Mouse (Mus musculus): Measurements from ENCODE around the gene Susd2.

Susd2 gene

DNA sequence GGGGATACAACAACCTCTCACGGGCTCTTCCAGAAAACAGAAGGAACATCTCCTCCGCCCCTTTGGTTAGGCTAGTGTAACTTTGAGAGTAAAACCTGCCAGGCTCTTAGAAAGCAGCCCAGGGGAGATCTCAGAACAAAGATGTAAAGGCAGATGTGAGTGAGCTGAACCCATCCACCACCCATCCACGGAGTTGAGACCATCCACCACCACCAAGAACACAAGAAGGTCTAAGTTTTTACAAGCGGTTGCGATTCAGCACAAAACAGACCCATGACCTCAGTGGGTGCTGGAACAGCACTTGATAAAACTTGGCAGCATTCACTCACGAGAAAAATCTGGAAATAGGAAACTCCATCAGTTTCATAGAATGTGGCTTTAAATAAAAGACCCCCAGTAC lies 17.9 kb downstream of the Susd2 start:
- no peak for DNase-seq (ENCODE audit: low spot score)

DNA sequence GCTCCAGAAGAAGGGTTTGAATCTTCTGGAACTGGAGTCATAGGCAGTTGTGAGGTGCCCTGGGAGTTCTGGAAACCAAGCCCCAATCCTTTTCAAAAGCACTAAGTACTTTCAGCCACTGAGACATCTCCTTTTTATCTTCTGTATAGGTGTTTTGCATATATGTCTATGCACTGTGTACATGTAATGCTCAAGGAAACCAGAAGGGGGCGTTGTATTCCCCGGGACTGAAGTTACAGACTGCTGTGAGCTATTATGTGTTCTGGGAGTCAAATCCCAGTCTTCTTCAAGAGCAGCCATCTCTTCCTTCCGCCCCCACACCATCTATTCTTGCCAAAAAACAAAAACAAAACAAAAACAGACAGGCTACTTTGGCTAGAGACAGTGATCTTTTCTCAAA lies 23.0 kb downstream of the Susd2 start:
- no peak for DNase-seq (ENCODE audit: low spot score)

DNA sequence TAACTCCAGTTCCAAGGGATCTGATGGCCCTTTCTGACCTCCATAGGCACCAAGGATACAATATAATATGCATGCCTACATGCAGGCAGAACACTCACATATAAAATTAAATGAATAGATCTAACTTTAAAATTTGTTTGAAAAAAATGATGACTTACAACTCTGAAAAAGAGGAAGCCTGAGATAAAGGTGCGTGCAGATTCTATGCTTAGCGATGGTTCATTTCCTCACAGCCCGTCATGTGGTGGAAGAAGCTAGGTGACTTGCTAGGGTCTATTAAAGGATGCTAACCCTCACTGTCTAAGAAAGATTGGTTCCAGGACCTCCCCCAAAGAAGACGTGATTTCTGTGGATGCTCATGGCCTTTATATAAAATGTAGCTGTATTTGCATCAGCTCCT lies 27.8 kb downstream of the Susd2 start:
- DNase-seq (ENCODE audit: low spot score): no peak

DNA sequence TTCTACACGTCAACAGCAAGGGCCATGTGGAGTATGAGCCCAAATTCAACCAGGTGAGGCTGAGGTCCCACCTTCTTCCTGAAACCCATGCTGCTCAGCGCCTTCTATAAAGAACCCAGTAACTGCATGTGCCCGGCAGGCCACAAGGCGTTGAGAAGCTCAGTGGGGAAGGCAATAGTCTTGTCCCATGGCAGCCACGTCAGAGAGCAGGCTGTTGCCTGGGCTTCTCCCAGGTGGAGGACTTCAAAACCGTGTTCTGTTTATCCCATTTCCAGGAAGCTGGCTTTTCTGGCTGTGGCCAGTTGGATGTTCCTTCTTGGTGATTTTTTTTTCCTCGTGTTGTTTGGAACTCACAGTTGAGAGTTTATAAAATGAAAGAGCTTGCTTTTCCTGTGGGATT lies 33.3 kb downstream of the Susd2 start:
- DNase-seq (ENCODE audit: low spot score): no peak

DNA sequence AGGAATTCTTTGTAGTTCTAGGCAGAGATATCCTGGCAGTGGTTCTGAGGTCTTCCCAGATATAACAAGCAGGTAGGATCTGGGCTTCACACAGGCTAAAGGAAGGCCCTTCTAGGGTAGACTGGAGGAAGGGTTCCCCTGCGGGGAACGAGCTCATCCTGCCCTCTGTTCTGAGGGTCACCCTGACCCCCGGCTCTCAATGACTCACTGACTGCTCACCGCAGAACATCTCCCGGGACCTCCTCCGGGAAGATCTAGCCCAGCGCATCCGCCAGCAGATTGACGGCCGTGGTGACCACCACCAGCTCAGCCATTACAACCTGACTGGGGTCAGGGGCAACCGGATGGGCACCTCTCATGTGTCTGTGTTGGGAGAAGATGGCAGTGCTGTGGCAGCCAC lies 34.8 kb downstream of the Susd2 start:
- DNase-seq (ENCODE audit: low spot score): no peak

DNA sequence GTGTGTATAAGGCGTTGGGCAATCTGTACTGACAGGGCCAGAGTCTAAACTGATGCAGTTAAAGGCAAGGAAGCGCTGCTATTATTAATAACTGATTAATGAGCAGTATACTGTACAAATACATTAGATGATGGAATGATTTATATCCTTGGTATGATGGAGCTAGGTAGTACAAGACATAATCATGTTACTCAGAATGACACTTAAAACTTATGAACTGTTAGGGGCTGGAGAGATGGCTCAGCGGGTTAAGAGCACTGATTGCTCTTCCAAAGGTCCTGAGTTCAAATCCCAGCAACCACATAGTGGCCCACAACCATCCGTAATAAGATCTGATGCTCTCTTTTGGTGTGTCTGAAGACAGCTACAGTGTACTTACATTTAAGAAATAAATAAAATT lies 36.6 kb downstream of the Susd2 start:
- no peak for DNase-seq (ENCODE audit: low spot score)

DNA sequence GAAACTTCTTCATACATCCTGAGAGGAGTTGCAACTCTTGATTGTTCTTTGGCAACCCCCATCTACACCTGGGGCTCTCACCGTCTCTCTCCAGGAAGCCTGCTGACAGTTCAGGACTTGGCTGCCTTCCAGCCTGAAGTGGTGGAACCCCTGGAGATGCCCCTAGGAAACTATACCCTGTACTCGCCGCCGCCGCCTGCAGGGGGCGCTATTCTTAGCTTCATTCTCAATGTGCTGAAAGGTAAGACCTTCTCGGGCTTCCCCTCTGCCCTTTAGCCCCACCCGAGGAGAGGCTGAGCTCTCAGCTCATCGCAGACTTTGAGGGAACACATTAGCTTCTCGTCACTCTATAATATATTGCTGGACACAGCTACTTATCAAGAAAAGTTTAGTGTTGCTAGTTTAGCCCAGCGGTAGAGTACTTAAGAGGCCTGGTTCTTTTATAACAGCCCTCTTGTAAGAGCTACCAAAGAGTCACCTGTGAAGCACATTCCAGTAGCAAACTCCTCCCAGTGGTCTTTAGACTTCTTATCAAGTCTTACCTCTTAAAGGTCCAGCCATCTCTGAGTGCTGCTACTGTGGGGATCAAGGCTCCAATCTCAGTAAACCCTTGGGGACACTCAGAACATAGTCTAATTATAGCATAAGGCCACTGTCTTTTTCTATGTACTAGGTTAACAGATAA lies 38.5 kb downstream of the Susd2 start:
- DNase-seq (ENCODE audit: low spot score): no peak

DNA sequence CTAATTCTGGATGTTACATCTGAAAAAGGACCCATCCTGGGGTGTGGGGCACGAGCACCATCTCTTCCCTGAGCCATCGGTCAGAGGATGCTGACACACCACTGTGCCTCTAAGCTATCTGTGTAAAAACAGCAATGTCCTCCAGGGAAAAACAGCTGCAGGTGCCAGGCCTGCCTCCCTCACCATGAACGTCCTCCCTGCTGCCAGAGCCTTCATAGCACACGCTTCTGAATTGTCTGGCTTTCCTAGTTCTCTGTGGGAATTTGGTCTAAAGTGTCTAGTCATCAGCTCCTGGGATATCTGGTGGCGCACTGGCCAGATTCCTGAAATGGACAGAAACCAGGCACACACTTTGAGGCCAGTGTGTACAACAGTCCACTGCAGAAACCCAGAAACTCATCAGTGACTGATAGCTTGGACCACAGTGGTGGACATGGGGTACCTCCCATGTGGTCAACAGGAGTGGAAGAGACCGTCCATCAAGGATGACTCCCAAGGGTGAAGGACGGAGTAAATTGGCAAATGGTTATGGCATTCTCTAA lies 43.5 kb downstream of the Susd2 start:
- no peak for DNase-seq (ENCODE audit: low spot score)

DNA sequence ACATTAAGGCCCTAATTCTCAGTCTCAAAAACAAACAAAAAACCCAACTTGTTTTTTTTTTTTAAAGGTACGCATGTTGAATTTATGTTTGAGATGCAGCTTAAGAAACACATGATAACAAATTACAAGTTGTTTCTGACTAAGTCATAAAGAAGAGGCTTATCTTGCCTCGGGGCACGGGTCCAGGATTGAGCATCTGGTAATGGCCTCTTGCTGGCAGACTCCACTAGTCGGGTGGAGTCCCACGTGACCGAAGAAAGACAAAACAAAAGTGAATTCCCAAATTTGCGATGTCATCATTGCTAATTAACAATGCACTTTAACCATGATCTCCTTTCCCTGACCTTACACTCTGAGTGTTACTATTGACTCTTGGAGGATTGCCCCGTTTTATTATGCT lies 47.8 kb downstream of the Susd2 start:
- DNase-seq (ENCODE audit: low spot score): no peak

DNA sequence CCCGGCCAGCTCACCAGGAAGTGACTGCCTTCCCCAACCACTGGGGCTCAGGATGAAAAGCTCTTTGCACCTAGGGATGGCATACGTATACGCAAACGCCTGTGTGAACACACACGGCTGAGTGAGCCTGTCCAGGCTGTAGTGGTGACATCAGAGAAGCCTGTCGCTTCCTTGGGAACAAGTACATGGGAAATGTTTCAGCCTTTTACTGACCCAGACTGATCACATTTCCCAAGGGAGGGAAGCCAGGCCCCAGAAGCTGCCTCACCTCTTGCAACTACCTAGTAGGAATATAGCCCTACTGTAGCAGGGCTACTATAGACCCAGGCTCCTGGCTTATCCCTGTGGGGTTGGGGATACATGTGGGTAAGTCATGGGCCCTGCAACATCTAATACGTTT lies 51.2 kb downstream of the Susd2 start:
- DNase-seq (ENCODE audit: low spot score): no peak

DNA sequence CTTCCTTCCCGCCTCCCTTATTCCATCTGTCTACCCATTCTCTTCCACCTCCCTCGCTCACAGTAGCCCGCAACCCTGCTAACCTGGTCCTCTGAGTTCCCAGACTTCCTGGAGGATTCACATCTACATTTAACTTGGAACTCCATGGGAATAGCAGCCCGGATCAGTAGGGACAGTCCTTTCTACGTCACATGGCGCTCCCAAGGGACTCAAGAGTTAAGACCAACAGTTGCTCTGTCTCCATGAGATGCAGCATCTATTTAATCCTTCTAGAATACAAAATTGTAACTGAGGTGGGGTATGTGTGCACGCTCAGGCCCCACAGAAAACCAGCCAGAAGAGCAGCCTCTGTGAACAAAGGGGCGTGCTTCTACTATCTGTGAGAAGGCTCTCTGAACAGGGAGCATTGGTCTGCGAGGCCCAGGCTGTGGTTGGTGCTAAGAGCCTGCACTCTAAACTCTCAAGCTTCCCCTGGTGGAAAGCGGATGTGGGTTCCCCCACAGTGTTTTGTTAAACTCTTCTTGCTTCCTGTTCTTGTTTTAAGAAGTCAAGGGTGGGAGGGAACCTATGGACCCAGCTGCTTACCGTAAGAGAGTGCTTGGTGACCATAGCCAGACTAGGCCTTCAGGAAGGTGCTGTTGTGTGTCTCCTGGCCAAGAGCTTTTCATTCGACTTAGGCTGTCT lies 52.5 kb downstream of the Susd2 start:
- no peak for DNase-seq (ENCODE audit: low spot score)

DNA sequence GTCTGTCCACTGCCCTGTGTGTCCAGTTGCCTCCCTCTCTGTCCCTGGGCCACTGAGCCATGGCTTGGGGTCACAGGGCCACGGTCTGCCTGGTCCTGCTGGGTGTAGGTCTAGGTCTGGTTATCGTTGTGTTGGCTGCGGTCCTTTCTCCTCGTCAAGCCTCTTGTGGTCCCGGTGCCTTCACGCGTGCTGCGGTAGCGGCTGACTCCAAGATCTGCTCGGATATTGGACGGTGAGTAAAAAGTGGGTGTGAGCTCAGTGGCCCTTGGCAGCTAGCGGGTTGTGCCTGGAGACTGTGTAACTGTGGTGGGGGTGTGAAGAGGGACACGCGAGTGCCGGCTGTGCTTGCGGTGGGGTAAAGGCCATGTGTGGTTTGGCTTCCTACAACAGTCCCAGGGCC lies 54.2 kb downstream of the Susd2 start:
- no peak for DNase-seq (ENCODE audit: low spot score)

DNA sequence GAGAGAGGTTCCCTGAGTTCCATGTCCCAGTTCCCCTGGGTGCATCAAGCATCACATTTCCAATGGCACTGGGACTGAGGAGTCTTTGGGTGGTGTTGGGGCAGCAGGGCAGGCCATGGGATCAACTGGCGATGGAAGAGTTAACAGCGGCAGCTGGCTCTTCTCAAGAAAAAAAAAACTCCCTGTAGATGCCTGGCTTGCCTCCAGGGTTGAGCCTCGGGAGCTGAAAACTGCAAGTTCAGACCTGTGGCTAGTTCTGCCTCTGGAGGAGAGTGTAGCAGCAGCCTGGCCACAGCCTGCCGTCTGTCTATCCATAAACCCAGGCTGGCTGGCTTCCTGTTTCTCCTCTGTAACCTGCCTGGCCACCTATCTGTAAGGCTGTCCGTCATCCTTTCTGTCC lies 54.7 kb downstream of the Susd2 start, which contains the start of gene Ggt5:
Gene Ggt5, plus strand, starts transcription at position 212 of the 400 bp plus-strand sequence.
- peak; percentile 38 for DNase-seq (ENCODE audit: low spot score)

DNA sequence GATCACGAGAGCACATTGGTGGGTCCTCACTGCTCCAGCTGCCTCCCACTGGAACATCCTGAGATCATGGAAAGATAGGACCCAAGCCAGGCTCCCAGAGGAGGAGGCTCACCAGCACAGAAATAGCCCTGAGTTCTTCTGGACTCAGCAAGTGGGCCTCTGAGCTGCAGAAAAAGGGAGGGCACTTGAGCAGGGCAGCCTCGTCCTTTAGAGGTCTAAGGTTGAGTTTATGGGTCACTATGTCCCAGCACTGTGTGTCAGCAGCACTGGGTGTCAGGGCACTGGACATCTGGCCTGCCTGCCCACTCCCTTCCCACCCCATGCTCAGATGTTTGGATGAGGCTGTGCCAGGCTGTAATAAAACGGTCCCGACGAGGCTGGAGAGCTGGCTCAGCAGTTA lies 55.5 kb downstream of the Susd2 start:
- DNase-seq (ENCODE audit: low spot score): no peak

DNA sequence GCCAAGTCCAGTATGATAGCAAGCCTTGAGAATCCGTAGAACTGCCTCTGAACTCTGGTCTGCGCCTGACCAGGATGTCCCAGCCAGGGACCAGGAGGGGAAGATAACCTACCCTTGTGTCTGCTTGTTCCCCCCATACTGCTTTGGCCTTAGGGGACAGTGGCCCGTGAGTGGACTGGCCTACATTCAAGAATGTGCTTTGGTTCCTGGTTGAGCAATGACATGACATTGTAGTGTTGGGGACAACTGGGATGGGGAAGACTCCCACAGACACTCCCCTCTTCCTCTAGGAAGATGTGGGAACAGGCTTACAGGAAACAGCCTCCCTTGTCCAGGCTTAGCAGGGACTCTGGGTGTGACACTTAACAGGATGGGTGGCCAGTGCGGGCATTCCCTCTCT lies 56.0 kb downstream of the Susd2 start:
- DNase-seq (ENCODE audit: low spot score): no peak

Data from embryo, embryonic 10.5 days (tissue).